Mouse (Mus musculus) kidney, adult 9 months (tissue): ENCODE data around the gene Anapc16.
A peak's percentile ranks its signal among the peaks of the same experiment; 100 is the strongest.
"Not testable (repeated sequence)": the region's sequence is repeated elsewhere in the genome, so short reads cannot be mapped to it uniquely, and the experiment has no call there.

Experiments
- DNase-seq: peaks from one replicate; pipeline ENCODE4 v3.0.0; 2022

Anapc16 gene

DNA sequence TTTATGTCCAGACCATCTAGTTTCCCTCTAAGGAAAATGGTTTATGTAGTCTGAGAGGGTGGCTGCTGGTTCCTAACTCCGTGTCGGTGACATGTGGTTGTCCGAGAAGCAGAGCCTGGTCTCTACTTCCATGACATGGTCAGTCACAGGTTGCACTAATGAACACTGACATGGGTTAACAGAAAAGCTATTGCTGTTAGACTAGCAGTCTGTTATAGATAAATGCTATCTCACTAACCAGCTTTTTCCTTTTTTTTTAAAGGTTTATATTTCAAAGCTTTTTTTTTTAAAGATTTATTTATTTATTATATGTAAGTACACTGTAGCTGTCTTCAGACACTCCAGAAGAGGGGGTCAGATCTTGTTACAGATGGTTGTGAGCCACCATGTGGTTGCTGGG, 3.9 kb downstream of the Anapc16 start:
- DNase-seq, result no peak

DNA sequence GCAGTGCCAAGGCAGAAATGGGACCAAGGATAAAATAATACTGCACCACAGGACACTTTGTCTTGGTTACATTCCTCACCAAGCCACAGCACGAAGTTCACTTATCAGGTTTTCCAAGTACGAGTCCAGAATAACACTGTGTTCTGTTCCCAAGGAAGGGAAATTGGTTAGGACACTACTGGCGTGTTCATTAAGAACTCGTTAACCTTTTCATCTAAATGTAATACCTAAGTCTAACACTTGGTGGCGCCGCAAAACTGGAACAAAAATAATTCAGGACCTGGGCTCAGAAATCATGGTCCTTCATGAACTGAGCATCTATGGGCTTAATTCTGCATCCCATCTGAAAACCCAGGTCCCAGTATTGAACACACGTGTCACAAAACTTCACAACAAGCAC, 5.3 kb downstream of the Anapc16 start:
- peak; percentile 83 for DNase-seq

DNA sequence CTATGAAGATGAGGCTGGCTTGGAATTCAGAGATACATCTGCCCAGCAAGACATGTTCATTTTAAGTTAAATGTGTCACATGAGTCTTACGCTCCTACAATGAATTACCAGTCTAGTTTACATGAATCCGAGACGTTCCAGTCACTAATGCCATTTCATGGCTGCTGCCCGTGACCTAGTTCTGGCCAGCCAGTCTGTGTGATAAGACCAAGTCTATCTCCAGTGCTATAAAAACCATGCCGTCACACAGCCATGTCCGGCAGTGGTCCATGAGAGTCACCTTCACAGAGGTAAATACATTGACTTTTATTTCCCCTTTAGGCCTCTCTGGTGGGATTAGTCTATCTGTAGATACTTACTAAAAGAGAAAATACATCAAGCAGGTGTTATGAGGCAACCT, 7.0 kb downstream of the Anapc16 start:
- no peak for DNase-seq

- not testable (repeated sequence) for DNase-seq
These were observed 9.1 kb downstream of the Anapc16 start for GRCm38 (mm10) chr10:59993813-59994212.

DNA sequence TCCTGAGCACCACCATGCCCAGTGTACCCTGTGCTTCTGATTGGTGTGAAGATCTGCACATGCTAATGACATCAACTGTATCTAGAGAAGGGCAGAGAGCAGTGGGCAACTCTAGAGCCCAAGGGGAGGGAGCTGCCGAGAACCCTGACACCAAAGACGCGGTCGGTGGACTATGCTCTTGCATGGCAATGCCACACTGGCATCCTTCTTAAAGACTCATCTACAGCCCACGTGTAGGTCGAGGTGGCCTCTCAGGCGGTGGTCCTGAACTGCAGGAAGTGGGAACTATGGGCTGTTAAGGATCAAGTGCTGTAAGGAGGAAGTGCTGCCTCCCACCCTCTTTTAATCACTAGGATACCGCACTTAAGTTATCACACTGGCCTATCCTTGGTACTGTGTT, 10.9 kb downstream of the Anapc16 start:
- DNase-seq, result no peak

DNA sequence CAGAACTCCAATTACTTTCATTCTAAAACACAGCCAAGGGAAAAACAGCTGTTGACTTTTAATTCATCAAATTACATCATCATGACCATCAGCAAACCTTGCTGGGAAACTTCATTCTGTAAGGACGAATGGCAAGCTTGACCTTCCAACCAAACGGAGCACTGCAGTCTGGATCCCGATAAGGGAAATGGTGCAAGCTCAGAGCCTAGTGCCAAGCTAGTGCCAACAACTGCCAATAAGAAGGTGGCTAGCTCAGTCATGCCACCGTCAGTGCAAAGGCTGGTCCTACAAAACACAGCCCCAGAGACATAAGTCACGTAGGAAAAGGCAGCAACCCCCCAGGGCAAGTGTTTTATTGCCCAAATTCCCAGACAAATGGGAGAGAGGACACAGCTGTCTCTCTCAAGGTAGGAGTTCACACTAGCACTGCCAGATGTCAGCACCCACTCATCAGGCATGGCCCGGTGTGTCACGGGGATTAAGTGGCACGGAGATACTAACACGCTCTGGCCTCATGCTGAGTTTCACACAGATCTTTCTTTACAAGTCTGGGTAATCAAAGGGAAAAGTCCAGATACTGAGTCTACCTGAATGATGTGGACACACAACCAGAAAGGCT, 11.6 kb downstream of the Anapc16 start:
- DNase-seq, result no peak

DNA sequence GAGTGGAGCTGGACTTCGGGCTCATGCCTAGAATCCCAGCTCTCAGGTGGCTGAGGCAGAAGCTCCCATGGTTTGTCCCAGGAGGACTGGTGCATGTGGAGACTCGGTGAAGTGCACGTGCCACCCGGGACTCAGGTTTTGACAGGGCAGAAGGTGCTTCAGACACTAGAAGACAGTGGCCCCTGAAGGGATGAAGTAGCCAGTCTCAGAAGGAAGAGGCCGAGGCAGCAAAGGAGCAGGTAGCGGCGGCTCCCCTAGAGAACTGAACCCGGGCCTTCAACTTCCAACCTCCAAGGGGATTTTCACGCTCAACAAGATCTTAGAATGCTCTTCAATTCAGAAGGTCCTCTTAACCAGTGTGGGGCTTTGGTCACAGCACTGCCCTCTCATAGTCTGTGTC, 12.5 kb downstream of the Anapc16 start:
- no peak for DNase-seq

- DNase-seq, result no peak
These were observed 14.9 kb downstream of the Anapc16 start for GRCm38 (mm10) chr10:59988036-59988435.

DNA sequence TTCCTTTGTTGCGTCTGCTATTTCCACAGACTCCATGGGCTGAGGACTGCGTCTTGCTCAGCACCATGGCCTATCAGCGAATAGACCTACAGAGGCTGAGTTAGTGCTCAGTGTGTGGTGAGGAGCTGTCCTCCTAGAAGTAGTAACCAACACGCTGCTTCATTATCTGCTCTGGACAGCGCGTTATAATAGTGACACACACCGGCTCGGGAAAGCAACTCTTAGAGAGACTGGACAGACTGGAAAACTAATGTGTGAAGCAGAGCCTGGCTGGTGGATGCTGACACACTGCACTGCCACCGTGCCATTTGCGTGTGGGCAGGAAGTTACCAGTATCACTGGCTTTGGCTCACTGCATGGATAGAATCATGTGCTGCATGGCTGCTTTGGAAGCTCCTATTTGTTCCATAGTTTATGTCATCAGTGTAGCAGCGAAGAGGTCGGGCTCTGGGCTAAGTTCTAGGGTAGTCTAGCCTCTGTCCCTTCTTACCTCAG, 20.5 kb downstream of the Anapc16 start:
- no peak for DNase-seq

DNA sequence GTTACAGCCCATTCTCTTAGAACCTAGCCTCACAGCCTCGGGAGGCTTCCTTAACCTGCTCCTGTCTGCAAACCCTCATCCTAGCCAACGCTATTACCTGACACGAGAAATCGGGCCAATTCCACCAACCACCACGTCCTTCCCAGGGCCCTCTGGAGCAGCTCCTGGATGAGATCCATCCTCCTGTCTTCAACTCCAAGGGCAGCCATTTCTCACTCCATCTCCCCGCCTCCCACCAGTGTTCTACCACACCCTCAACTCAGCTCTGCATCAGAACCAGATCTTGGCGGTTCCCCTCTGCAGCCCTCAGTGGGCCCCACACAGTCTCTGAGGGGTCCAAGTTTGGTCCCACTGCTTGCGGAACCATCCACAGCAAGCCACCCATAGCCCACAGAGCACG, 21.1 kb downstream of the Anapc16 start:
- no peak for DNase-seq

DNA sequence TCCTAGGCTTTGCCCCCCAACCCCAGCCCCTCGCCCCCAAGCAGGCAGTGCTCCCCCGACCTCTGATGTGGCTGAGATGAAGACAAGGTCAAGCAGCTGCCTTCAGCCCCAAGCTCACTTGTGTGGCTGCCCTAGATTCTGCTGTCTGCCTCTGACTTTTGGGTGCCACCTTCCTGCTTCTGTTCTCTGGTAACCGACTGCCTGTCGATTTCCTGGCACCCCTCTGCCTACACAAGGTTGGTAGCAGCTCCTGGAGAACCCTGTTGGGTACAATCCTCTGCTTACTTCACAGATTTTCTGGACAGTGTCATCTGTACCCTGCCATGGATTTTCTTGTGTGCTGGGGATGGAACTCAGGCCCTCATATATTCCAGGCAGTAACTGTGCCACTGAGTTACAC, 21.6 kb downstream of the Anapc16 start:
- no peak for DNase-seq

- no peak for DNase-seq
These were observed 22.1 kb downstream of the Anapc16 start for GRCm38 (mm10) chr10:59980815-59981244.

- DNase-seq, result peak; percentile 88
These were observed 23.8 kb downstream of the Anapc16 start for GRCm38 (mm10) chr10:59978873-59979743.

- DNase-seq, result no peak
These were observed 24.5 kb downstream of the Anapc16 start for GRCm38 (mm10) chr10:59978401-59978800.

DNA sequence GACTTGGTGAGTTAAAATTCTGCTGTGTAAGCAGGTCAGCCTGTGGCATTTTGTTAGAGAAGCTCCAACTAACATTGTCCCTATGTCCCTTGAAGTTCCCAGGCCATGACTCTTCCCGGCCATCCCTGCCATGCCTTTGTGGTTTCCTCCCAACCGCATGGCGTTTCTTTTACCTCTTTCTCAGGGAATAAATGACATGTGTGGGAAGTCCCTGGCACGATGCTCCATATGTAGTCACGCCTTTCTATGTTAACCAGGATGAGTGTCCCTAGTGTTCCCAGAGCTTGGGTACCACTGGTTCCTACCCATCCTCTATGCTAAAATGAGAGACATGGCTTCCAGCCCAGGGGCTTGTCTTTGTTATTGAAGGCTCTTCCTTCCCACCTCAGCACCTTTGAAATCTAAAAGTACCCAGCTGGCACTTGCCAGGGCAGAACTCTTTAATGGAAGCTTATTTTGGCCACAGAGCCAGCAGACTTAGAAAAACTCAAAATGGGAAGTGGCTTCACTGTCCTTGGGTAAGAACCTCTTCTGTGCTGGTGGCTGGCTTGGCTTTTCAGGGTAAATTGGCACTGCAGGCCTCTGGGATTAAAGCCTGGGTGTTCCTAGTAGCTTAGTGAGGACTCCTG, 25.1 kb downstream of the Anapc16 start:
- DNase-seq, result no peak

DNA sequence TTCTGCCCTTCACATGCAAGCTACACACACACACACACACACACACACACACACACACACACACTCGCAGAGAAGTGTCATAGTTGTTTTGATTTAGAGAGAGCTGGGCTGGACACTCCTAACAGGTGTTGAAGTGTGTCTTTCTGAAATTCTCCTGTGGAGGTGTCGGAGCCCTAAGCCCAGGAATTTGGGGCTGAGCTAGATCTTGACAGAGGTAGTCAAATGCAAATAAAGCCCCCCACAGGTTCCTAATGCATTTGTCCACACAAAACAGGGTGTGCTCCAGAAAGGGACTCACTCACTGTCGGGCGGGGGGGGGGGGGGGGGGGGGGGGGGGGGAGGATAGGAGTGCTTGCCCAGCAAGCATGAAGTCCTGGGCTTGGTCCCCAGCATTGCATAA, 25.8 kb downstream of the Anapc16 start:
- DNase-seq, result no peak

DNA sequence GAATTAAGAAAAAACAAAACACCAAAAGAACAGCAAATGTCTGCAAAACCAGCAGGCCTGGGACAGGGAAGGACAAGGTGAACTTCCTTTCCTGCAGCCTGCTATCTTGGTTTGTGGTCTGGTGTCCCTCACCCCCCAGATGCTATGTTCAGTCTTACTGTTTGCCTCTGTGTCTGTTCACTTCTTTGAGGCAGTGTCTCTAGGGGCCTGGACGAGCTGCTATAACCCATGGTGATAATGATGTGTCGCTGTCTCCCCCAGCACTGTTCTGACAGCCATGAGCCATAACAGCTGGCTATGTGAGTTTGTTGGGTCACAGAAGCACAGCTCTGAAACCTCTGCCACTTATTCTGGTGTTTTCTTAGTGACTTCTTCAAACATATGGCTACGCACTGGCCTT, 28.1 kb downstream of the Anapc16 start:
- DNase-seq, result no peak

- peak; percentile 87 for DNase-seq
These were observed 28.7 kb downstream of the Anapc16 start for GRCm38 (mm10) chr10:59974191-59974664.

DNA sequence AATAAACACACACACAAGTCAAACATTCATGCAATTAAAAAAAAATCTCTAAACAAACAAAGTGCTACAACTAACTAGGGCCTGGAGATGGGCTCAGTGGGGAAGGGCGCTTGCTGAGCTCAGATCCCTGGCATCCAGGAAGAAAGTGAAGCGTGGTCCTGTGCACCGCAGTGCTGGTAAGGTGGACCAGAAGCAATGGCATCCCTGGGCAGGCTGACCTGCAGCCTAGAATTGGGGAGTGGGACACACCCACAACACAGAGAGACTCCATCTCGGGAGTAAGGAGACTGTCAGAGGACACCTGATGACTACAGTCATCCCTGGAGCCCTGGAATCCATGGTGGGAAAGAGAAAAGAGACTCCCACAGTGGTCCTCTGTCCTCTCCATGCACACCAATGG, 29.5 kb downstream of the Anapc16 start:
- no peak for DNase-seq

- DNase-seq, result peak; percentile 62
These were observed 29.9 kb downstream of the Anapc16 start for GRCm38 (mm10) chr10:59972999-59973398.

DNA sequence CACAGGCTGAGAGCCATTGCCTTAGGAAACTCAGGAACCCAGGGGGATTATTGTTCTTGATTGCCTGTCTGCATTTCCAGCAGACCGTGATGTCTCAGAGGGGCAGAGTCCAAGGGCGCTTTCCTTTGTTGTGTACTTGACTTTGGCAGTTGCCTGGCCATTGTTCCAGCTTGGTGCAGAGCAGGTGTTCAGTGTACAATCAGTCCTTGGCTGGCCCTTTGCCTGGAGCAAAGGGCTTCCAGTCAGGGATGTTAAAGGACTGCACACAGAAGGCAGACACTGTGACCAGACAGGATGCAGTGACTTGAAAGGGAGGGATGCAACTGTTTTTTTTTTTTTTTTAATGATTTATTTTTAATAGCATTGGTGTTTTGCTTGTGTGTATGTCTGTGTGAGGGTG, 30.4 kb downstream of the Anapc16 start:
- peak; percentile 83 for DNase-seq

- no peak for DNase-seq
These were observed 31.1 kb downstream of the Anapc16 start for GRCm38 (mm10) chr10:59971813-59972212.

DNA sequence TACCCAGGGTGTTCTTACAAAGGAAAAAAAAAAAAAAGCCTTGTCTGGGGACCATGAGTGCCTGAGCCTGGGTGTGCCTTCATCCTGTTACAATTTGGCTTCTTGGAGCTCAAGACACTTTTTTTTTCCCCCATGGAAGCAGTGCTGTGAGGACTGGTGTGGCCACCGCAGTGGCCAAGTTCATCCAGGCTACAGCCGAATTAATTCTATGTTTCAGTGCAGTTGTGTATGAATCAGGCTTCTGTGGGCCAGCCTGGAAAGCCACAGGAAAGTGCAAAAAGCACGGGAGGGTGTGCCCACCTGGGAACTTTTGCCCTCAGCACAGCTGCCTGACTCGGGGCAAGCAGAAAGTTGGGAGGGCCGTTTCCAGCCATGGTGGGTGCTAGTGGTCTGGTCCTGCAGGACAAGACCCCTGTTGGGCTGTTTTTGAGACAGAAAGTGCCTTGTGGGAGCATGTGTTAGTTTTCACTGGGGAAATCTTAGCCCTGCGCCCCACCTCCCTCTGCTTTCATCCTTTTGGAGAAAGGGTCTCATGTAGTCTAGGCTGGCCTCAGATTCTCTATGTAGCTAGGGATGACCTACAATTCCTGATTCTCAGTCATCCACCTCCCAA, 32.4 kb downstream of the Anapc16 start:
- DNase-seq, result no peak
